Mouse (Mus musculus): Measurements from ENCODE around the gene Irf2. TPM values are rescaled to one million over a fixed set of nuclear protein-coding genes. Genes with fewer than 3 reads are reported as not detected.
A peak's percentile ranks its signal among the peaks of the same experiment; 100 is the strongest.

Irf2 gene
- polyA plus RNA-seq, 1 experiment = 29.9 TPM

DNA sequence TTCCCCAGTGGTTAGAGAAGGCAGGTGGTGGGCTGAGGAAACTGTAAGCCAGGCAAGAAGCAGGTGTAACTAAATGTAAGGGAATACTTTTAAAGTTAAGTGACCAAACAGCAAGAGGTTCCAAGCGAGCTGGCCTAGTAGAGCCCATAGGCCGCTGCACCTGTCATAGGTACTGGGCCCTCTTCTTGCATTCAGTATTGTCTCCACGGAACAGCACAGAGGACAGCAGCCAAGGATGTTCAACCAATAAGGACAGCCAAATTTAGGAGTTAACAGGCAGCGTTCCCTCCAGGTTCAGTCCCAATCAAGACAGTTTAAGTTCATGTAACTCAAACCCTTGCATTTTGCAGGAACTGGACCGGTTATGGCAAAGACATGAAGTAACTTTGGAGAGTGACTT, 931 bp upstream of the Irf2 start:
- TF ChIP-seq FLI1 (IDR thresholded peaks at IDR 0.05; ENCODE audit: low read length) (no peak), GATA1 (IDR thresholded peaks at IDR 0.05; ENCODE audit: borderline replicate concordance, low read length) (no peak)
- peaks cover 6% of the 10 kb centered on the region for H3K9me3 ChIP-seq
- peaks cover 39% of the 10 kb centered on the region for H3K36me3 ChIP-seq (replicated peaks; ENCODE audit: low read length)
- H3K4me3 ChIP-seq (replicated peaks) = peak overlapping the region; percentile 95
- H3K4me1 ChIP-seq = peaks cover 44% of the 10 kb centered on the region
- no peaks in the 10 kb centered on the region for H3K27me3 ChIP-seq (replicated peaks)

DNA sequence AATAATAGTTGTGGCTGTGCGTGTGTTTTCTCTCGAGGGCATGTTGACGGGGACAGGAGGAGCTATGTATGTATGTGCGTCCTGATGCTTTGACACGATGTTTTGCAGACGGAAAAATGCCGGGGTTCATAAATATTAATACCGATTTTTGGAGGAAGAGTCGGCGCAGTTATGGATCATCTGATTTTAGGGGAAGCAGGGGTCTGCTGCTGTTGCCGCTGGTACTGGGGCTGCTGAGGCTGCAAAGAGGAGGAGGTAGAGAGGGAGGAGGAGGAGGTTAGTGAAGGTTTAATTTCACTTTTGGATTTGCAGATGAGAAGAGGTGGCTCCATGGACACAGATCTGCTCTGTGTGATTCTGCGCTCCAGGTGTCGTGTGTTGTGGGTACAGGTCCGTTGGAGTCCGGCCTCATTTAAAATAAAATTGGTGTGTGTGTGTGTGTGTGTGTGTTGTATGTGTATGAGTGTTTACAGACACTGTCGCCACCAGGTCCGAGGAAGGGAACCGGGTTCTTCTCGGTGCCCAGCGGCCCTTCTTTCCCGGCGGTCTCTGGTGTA, 502 bp downstream of the Irf2 start:
- TF ChIP-seq GATA1 (IDR thresholded peaks at IDR 0.05; ENCODE audit: borderline replicate concordance, low read length) (no peak), FLI1 (IDR thresholded peaks at IDR 0.05; ENCODE audit: low read length) (no peak)
- no peaks in the 10 kb centered on the region for H3K27me3 ChIP-seq (replicated peaks)
- H3K4me1 ChIP-seq = peaks cover 54% of the 10 kb centered on the region
- H3K4me3 ChIP-seq (replicated peaks) = peak overlapping the region; percentile 95
- H3K9me3 ChIP-seq = peaks cover 6% of the 10 kb centered on the region
- peaks cover 32% of the 10 kb centered on the region for H3K36me3 ChIP-seq (replicated peaks; ENCODE audit: low read length)

DNA sequence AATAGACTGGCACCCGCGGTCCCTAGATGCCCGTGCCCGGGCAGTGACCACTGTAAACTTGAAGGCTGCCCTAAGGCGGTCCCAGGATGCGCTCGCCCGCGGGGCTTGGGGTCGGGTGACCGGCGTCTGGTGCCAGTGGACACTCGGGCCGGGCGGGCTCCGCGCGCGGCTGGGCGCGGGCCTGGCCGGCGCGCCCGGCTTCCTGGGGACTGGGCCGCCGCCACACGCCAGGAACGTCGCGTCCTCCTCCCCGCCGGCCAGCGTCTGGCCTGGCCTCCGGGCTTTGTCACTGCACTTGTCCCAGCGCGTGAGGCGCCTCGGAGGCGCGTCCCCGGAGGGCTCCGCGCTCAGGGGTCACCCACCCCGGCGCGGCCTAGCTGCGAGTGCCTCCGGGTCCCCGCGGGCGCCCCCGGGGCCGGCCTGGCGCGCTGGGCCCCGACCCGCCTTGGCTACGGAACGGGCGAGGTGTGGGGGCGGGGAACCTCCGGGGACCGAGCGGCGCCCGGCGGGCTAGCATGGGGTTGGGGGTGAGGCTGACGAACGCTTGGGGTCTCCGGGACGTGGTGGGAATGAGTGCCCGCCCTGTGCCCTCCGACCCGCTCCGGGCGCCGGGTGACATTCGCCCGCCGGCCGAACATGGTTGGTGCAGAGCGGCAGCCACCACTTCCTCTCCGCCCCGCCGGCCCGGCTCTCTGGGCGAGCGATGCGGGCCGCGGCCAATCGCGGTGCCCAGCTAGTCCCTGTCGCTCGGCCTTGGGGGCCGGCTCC, 1.2 kb downstream of the Irf2 start:
- peaks cover 25% of the 10 kb centered on the region for H3K36me3 ChIP-seq (replicated peaks; ENCODE audit: low read length)
- peaks cover 6% of the 10 kb centered on the region for H3K9me3 ChIP-seq
- TF ChIP-seq GATA1 (IDR thresholded peaks at IDR 0.05; ENCODE audit: borderline replicate concordance, low read length) (no peak), FLI1 (IDR thresholded peaks at IDR 0.05; ENCODE audit: low read length) (no peak)
- H3K27me3 ChIP-seq (replicated peaks) = no peaks in the 10 kb centered on the region
- peaks cover 60% of the 10 kb centered on the region for H3K4me1 ChIP-seq
- peak overlapping the region; percentile 95 for H3K4me3 ChIP-seq (replicated peaks)

DNA sequence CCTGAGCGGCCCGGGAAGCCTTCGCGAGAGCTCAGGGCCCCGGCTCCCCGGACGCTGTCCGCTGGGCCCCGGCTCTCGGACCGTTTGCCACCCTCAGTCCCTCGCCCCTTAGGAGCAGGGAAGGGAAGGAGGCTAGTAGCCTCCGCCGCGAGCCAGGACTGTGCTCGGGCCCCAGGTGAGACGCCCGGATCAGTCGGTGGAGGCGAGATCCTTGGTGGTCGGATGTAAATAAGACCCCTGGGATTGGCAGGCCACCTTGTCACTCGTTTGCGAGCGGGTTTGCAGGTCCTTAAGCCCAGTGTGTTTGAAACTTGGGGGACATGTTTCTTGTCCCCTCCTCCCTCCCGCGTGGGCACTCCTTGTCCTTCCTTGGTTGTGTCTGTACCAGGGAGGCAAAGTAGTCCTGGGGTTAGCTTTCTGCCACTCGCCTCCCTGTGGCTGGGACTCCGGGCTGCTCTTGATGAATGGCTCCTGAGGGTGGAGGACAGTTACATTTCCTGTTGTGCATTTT, 1.8 kb downstream of the Irf2 start:
- TF ChIP-seq GATA1 (IDR thresholded peaks at IDR 0.05; ENCODE audit: borderline replicate concordance, low read length) (no peak), FLI1 (IDR thresholded peaks at IDR 0.05; ENCODE audit: low read length) (no peak)

DNA sequence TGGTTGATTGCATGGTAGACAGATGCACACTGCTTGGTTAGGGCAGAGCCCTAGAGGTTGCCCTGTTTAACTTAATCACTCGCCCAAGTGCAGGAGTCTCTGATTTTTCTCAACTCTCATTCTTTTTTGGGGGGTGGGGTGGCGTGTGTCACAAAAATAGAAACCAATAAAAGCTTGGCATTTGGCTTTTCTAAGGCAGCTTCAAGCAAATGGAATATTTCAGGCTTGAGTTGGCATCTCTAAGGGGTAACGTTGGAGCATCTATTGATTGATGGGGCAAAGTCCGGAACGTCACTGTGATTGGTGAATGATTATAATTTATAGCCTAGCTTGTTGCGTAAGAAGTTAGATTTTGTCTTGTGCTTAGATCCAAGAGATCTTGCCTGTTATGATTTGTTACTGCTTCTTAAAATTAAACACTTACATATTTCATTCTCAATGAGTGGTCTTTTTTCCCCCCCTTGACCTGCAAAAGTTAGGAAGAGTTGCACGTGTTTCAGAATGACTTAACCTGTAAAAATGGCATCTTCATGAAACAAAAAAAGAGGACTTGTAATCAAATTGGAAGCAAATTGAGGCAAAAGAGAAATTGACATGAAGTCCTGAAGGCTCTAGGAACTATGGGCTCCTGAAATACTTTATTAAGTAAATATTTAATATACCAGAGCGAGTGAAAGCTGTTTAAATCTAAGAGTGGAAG, 2.6 kb downstream of the Irf2 start:
- TF ChIP-seq FLI1 (IDR thresholded peaks at IDR 0.05; ENCODE audit: low read length) (no peak), GATA1 (IDR thresholded peaks at IDR 0.05; ENCODE audit: borderline replicate concordance, low read length) (no peak)
- H3K4me1 ChIP-seq = peaks cover 64% of the 10 kb centered on the region
- no peaks in the 10 kb centered on the region for H3K9me3 ChIP-seq
- H3K36me3 ChIP-seq (replicated peaks; ENCODE audit: low read length) = peaks cover 23% of the 10 kb centered on the region
- no peaks in the 10 kb centered on the region for H3K27me3 ChIP-seq (replicated peaks)
- H3K4me3 ChIP-seq (replicated peaks) = peak overlapping the region; percentile 95

More for the DNA sequence above, 1.8 kb downstream of the Irf2 start:
- Histone ChIP-seq H3K4me3 (replicated peaks) (peak overlapping the region; percentile 95), H3K9me3 (peaks cover 6% of the 10 kb centered on the region), H3K36me3 (replicated peaks; ENCODE audit: low read length) (peaks cover 25% of the 10 kb centered on the region), H3K4me1 (peaks cover 63% of the 10 kb centered on the region), H3K27me3 (replicated peaks) (no peaks in the 10 kb centered on the region)

DNA sequence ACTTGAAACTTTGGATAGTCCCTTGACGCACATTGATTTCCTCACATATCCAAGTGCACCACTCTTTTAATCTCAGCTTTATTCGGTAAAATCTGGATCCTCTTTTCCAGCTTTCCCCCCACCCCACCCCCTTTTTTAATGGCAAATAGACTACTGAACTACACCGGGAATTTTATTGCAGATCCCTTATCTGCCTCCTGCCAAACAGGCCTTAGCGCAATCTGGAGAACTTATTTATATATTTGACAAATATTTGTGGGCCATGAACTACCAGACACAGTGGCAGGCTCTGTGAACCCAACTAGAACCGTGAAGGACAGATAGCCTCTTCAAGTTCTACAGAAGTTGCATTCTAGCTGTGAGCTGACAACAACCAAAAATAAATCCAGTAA, 3.2 kb downstream of the Irf2 start:
- Histone ChIP-seq H3K4me3 (replicated peaks) (peak overlapping the region; percentile 95), H3K9me3 (no peaks in the 10 kb centered on the region), H3K4me1 (peaks cover 64% of the 10 kb centered on the region), H3K36me3 (replicated peaks; ENCODE audit: low read length) (peaks cover 24% of the 10 kb centered on the region), H3K27me3 (replicated peaks) (no peaks in the 10 kb centered on the region)
- TF ChIP-seq GATA1 (IDR thresholded peaks at IDR 0.05; ENCODE audit: borderline replicate concordance, low read length) = no peak
- no peak for TF ChIP-seq FLI1 (IDR thresholded peaks at IDR 0.05; ENCODE audit: low read length)

DNA sequence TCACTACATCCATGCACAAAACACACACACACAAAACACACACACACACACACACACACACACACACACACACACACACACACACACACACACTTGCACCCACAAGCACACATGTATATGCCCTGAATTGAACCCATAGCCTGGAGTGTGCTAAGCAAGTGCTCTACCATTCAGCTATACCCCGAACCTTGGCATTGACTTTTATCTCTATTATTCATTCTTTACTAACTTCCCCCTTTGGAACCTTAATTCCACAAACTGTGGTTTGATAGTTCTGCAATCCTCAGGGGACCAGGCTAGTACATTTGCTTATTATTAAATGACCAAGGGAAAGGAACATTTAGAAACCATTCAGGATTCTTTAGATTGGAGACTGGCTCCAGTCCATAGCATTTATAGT, 5.9 kb downstream of the Irf2 start:
- Histone ChIP-seq H3K9me3 (no peaks in the 10 kb centered on the region), H3K36me3 (replicated peaks; ENCODE audit: low read length) (peaks cover 49% of the 10 kb centered on the region), H3K4me1 (peaks cover 69% of the 10 kb centered on the region), H3K27me3 (replicated peaks) (no peaks in the 10 kb centered on the region), H3K4me3 (replicated peaks) (no peak overlapping the region)
- no peak for TF ChIP-seq FLI1 (IDR thresholded peaks at IDR 0.05; ENCODE audit: low read length)
- TF ChIP-seq GATA1 (IDR thresholded peaks at IDR 0.05; ENCODE audit: borderline replicate concordance, low read length) = no peak

DNA sequence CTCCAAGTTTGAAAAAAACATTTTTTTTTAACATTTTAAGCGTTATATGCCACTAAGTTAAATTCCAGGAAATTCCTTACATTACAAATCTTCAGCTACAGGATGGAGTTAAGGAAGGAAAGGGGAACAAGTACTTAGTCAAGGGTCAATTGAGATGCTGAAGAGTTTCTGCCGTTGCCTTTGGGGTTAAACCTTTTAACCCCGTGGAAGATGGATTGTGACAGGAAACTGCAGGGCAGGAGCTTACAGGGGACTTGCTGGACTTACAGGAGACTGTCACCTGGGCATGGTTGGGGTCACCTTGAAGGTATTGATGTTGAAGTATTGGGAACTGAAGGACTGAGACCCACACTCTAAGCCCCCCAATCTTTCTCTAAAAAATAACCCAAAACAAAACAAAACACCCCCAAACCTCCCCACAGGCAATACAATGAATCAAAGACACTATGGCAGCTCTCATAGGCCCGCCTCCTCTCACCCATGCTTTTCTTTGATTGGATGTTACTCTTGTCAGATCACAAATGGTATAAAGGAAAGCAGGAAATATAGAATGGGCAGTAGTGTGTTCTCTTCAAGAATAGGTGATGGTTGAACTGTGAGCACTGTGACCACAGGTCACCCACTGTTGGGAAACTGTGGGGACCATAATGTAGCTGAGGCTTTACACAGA, 7.9 kb downstream of the Irf2 start:
- H3K4me3 ChIP-seq (replicated peaks) = no peak overlapping the region

DNA sequence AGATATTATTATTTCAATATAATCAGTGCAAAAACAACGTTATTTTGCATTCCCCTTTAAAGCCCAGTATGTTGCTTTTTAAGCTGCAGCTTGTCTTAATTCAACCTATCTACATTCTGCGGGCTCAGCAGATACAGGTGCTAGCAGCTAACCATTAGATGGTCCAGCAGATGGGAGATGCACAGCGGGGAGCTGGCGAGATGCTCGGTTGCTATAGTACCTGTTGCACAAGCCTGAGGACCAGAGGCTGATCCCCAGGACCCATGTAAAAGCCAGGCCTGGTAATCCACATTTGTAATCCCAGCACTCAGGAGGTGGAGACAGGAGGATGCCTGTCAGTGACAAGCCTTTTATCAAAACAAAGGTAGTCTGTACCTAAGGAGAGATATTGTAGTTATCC, 10.5 kb downstream of the Irf2 start:
- TF ChIP-seq GATA1 (IDR thresholded peaks at IDR 0.05; ENCODE audit: borderline replicate concordance, low read length) = no peak
- TF ChIP-seq FLI1 (IDR thresholded peaks at IDR 0.05; ENCODE audit: low read length) = no peak
- H3K4me1 ChIP-seq = peaks cover 75% of the 10 kb centered on the region
- no peak overlapping the region for H3K4me3 ChIP-seq (replicated peaks)
- no peaks in the 10 kb centered on the region for H3K9me3 ChIP-seq
- no peaks in the 10 kb centered on the region for H3K27me3 ChIP-seq (replicated peaks)
- peaks cover 67% of the 10 kb centered on the region for H3K36me3 ChIP-seq (replicated peaks; ENCODE audit: low read length)

More for the DNA sequence above, 7.9 kb downstream of the Irf2 start:
- TF ChIP-seq FLI1 (IDR thresholded peaks at IDR 0.05; ENCODE audit: low read length) (no peak), GATA1 (IDR thresholded peaks at IDR 0.05; ENCODE audit: borderline replicate concordance, low read length) (no peak)
- no peaks in the 10 kb centered on the region for H3K27me3 ChIP-seq (replicated peaks)
- peaks cover 79% of the 10 kb centered on the region for H3K4me1 ChIP-seq
- no peaks in the 10 kb centered on the region for H3K9me3 ChIP-seq
- H3K36me3 ChIP-seq (replicated peaks; ENCODE audit: low read length) = peaks cover 64% of the 10 kb centered on the region
